Mouse (Mus musculus) thymus, postnatal 25 days (tissue): Measurements from ENCODE around the gene Cep63.
A peak's percentile ranks its signal among the peaks of the same experiment; 100 is the strongest.

Experiments
- DNase-seq: peaks from one replicate; pipeline ENCODE4 v3.0.0; 2022

Gene Cep63

DNA sequence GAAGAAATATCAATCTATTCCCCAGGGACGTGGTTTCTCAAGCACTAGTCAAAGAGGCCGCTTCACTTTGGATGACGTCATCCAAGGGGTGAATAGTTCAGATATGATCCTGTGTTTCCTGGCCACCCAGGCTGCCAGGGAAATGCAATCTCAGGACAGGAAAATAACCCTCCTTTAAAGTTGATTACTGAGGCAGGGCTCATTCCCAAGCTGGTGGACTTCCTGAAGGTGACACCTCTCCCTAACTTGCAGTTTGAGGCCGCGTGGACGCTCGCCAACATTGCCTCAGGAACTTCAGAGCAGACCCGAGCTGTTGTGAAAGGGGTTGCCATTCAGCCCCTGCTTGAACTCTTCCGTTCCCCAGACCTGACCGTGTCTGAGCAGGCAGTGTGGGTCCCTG, 74.6 kb downstream of the Cep63 start:
- DNase-seq: no peak

DNA sequence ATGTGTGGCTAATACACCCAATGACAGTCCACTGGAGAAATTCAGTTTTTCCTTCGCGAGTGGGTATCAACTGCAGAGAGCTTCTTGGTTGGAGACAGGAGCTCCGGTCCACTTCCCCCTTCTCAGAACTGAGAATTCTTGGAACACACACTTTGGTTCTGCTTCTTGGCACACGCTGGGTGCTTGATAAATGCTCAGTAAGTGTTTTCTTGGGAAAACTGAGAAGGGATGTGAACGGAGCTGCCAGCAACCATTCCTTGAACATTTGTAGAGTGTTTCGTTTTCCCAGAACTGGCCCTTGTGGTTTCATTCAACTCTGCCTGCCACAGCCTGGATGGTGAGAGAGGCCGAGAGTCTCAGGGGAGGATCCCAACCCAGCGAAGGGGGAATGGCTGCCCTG, 77.1 kb downstream of the Cep63 start:
- no peak for DNase-seq

DNA sequence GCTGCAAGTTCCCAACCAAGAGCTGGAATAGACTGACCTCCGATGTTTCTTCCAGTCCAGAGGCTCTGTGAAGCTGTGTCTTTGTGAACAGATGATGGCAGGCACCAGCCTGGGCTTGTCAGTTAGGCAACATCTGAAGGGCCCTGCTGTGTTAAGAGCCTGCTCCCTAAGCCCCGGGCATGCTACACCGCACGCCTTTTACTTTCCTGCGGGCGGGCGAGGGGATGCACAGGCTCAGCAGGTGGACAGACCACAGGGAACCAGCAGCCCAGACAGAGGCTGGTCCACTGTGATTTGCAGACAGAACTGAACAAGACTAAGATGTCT, 79.3 kb downstream of the Cep63 start:
- no peak for DNase-seq

DNA sequence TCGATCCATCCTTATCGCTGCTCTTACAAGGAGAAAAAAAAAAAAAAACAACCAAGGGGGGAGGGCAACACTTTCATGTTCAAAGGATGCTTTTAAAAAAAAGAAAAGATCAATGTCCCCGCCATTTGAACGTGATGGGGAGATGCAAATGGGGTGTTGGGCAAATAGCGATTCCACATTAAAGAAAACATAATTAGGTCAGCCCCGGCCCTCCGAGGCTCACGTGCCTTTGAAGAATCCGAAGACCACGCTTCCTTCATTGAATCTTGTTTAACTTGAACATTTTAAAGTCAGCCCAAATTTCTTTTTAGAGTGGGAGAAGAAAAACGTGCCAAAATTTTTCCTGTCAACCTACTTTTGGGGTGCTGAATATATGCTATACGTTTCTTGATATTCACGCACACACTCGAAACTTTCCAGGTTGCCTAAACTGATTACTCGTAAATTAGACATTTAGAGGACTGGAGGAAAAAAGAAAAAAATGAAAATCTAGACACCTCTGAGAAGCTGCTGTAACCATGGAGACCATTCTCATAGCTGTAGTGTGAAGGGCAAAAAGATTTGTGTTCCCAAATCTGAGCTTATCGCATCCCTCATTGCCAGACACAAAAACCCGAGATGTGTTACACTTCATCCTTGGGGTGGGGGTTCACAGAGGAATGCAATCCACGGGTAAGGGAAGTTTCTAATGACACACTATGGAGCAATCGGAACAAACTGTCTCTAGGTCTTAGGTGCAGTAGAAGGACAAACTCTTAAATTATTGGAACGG, 79.9 kb downstream of the Cep63 start:
- DNase-seq: no peak

DNA sequence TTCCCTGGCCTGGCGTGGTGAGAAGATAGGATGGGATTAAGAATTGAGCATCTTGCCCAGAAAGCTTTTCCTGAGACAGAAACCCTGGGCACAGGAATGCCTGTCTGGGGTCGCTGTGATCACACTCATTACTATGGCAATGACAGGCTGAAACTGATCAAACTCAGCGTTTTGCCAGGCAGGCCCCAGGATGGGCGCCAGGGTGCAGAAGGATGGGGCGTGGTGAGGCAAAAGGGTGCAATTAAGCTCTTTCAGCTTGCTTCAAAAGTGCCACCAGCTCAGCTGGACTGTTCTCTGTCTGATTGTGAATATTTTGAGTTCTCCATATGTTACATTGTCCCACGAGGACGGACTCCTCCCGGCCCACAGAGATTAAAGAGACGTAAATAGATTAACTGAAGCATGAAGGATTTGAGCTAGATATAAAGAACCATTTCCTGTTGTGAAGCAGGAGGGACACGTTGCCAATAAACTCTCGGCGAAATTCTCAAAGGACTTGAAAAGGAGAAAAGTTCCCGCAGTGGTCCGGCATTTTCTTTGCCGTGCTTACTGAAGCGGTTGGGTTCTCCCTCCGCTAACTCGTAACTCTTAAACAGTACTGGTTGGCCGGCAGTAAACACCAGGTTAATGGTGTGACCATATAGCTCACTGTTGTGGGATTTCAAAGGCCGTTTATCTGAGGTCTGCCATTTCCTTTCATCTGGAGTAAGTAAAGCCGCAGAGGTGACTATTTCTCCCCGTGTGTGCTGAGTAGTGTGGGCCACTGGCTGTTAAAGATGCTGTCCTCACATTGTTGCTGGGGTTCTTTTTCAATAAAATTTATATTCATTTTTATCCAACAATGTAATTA, 80.7 kb downstream of the Cep63 start:
- no peak for DNase-seq

DNA sequence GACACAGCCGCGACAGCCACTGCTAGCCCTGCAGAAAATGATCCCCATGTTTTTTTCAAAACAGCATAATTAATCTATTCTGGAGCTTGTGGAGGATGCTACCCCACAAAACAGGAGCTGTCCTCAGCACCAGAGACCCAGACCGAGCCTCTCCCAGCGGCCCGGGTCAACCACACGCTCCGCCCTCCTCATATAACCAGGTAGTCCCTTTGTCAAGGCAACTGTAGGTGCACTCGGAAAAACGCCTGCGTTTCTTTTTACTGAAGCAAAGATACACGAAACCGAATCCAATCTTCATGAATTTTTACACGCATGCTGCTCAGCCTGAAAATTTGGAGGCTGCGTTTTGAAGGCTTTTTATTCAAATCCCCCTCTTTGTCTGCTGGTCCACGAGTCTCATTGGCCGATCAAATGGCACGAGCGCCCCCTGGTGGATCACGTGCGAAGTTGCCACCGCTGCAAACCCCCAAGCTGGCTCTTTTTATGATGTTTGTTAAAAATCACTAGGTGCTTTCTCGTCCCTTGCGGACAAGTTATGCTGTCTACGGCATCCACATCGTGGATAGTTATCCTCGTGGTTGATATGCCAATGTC, 81.5 kb downstream of the Cep63 start:
- DNase-seq: peak; percentile 82

DNA sequence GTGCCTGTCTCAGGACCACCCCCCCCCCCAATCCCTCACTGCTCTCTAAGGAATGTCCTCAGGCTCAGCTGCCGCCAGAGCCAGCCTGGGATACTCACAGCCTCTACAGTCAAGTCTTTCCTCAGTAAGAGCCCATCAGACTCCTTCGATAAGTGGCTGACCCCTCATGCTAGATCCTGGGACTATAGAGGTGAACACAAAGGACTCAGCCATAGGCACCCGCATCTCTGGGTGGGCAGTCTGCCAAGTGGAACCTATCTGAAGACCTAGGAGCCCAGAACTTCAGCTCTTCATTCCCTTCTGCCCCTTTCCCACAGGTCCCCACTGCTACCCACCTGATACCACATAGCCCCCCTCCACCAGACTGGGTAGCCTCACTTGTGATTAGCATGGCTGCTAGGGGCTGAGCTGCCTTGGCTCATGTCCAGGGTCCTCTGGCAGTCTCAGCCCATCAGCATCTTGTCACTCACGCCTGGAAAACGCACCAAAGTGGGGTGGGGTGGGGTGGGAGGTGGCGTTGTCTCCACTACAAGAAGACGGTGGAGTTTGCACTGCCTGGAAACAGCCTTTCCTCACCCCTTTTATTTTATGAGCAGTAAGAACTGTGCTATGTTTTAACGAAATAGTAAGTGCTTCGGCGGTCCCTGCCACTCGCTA, 82.1 kb downstream of the Cep63 start:
- DNase-seq: no peak

DNA sequence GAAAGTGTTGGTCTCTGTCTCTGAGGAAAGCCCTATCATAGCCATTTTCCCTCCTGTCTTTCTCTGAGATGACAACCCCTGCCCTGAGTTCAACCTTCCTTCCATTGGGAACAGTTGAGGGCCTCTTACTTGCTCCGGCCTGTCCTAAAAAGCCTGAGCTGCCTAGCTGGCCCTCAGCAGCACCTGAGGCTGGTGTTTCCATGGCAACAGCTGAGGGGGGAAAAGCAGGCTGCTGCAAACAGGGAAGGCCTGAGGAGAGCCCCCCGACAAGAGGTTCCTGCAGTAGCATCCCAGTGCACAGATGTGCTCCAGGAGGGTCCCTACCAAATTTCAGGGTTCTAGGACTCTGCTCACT, 82.6 kb downstream of the Cep63 start:
- no peak for DNase-seq

DNA sequence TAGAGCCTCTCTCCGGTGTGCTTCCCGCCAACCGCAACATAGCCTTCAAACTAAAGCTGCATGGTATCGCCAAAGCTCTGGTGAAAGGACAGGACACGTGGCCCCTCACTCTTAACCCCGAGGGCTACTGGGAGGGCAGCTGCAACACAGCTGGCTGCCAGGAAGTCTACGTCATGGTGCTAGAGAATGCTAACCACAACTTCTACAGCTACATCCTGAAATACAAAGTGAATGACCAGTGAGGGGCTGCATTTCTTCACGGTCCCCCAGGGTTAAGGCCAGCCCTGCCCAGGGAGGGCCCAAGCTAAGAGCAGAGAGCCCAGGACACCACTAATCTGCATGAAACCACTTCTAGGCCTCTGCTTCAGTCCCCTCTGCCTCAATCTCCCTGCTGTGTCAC, 83.8 kb downstream of the Cep63 start:
- no peak for DNase-seq

DNA sequence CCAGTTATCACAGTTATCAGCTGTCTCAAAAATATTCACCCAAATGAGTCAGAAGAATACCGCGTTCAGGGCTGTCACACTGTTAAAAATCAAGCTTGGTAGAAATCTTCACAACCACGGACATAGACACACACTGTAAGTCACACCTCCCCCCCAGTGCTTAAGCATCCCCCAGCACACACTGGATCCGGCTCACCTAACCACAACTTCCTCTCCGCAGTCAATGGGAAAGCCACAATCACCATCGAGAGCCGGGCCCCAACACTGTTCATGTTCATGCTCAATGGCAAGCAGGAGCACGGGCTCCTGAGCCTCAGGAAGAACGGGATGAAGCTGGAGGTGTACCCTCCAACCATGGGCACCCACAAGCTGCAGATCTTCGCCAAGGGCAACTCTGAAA, 84.7 kb downstream of the Cep63 start:
- DNase-seq: peak; percentile 33

DNA sequence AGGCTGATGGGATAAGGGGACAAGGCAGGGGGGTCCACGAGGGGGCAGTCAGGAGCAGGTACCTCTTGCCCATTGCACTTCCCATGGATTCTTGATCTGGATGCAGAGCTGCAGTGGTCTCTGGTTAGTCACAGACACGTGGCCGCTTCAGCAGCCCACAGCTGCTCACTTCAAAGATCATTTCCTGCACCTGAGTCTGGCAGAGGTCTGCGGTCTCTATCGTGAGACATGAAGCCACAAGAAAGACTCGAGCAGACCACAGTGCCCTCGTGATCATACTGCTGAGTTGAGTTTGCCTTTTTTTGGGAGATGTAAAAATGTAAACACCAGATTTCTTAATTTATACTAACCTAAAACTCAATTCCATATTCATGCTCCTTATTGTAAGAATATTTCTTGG, 86.6 kb downstream of the Cep63 start:
- peak; percentile 68 for DNase-seq

DNA sequence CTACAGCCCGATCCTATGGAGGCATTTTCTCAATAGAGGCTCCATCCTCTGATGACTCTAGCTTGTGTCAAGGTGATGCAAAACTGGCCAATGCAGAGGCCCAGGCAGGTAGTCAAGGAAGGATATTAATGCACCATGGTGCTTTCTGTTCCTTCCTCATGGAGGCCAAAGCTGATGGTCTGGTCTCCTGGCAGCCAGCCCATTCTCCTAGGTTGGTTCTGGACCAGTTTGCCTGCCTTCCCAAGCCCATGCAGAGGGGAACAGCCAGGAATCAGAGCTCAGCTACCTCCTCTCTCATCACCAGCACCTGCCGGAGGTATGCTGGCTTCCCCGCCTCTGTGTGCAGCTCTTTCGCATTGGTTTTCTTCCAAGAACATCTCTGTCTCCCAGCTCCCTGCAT, 89.4 kb downstream of the Cep63 start:
- no peak for DNase-seq
